Mouse (Mus musculus) spleen, adult 18-20 months (tissue): ENCODE measurements around the gene Tubgcp2.
A peak's percentile ranks its signal among the peaks of the same experiment; 100 is the strongest.

Experiments
- DNase-seq, 2 experiments: peaks; one replicate each; pipeline ENCODE4 v3.0.0; 2022; ENCODE audit warnings: mixed read lengths in 2 of 2

Tubgcp2 gene

GRCm38 (mm10) chr7:140036281-140037170 lies at the start of gene Tubgcp2, which contains the start of gene Zfp511:
Tubgcp2 (minus strand) TSS chr7:140036669.
Zfp511 (plus strand) TSS chr7:140036391.
- DNase-seq: peak; percentile 92 to 95

GRCm38 (mm10) chr7:140082242-140082678 lies 45.8 kb upstream of the Tubgcp2 start, which contains the start of gene Caly:
Caly (minus strand) TSS chr7:140082548.
- DNase-seq: no peak

GRCm38 (mm10) chr7:140081408-140082241 lies 45.2 kb upstream of the Tubgcp2 start:
- no peak for DNase-seq

GRCm38 (mm10) chr7:140080503-140081156 lies 44.2 kb upstream of the Tubgcp2 start:
- no peak for DNase-seq

GRCm38 (mm10) chr7:140078711-140079110 lies 42.2 kb upstream of the Tubgcp2 start:
- peak; percentile 27 to 58 for DNase-seq

GRCm38 (mm10) chr7:140077698-140078097 lies 41.2 kb upstream of the Tubgcp2 start:
- DNase-seq: no peak

- no peak for DNase-seq
These were observed 33.7 kb upstream of the Tubgcp2 start for GRCm38 (mm10) chr7:140070042-140070711.

GRCm38 (mm10) chr7:140067397-140067796 lies 30.9 kb upstream of the Tubgcp2 start:
- DNase-seq: no peak

GRCm38 (mm10) chr7:140063092-140063491 lies 26.6 kb upstream of the Tubgcp2 start:
- DNase-seq: peak; percentile 19 to 67

GRCm38 (mm10) chr7:140062307-140062706 lies 25.8 kb upstream of the Tubgcp2 start:
- DNase-seq: peak in 1 of 2 experiments; percentile 16

- DNase-seq: no peak
These were observed 25.3 kb upstream of the Tubgcp2 start for GRCm38 (mm10) chr7:140061832-140062130.

GRCm38 (mm10) chr7:140060936-140061831 lies 24.7 kb upstream of the Tubgcp2 start:
- DNase-seq: no peak

GRCm38 (mm10) chr7:140059601-140060000 lies 23.1 kb upstream of the Tubgcp2 start:
- no peak for DNase-seq

GRCm38 (mm10) chr7:140058528-140058927 lies 22.1 kb upstream of the Tubgcp2 start:
- no peak for DNase-seq

GRCm38 (mm10) chr7:140057413-140058407 lies 21.2 kb upstream of the Tubgcp2 start:
- DNase-seq: no peak

- DNase-seq: no peak
These were observed 17.7 kb upstream of the Tubgcp2 start for GRCm38 (mm10) chr7:140054124-140054523.

- DNase-seq: peak in 1 of 2 experiments; percentile 21
These were observed 12.7 kb upstream of the Tubgcp2 start for GRCm38 (mm10) chr7:140049115-140049689.

GRCm38 (mm10) chr7:140048361-140049114 lies 12.1 kb upstream of the Tubgcp2 start, which contains the start of gene Msx3:
Msx3 (minus strand) TSS chr7:140049089.
- DNase-seq: no peak
